Mouse (Mus musculus): ENCODE measurements at regions not wholly inside any gene's neighbourhood (a gene's known extent, or its start where the extent isn't known, plus 50 kb on each side); places are given as distances from the start of the nearest gene placed in this dataset.
"Not testable (repeated sequence)": the region's sequence is repeated elsewhere in the genome, so short reads cannot be mapped to it uniquely, and the experiment has no call there.

GRCm38 (mm10) chr12:115498865-115499264 lies 548.7 kb upstream of the Zfp386 start:
- intact Hi-C loops (cut with DNase I): no loop called here
- DNase-seq: no peak
- no peak overlapping the region for H3K27ac ChIP-seq
- no peak for TF ChIP-seq CTCF (IDR thresholded peaks at IDR 0.05)
- H3K4me3 ChIP-seq: no peak overlapping the region

- H3K4me3 ChIP-seq; intact Hi-C loops (cut with DNase I); DNase-seq; H3K27ac ChIP-seq: not testable (repeated sequence)
Measured at GRCm38 (mm10) chr12:115507285-115507684, 540.2 kb upstream of the Zfp386 start.

DNA sequence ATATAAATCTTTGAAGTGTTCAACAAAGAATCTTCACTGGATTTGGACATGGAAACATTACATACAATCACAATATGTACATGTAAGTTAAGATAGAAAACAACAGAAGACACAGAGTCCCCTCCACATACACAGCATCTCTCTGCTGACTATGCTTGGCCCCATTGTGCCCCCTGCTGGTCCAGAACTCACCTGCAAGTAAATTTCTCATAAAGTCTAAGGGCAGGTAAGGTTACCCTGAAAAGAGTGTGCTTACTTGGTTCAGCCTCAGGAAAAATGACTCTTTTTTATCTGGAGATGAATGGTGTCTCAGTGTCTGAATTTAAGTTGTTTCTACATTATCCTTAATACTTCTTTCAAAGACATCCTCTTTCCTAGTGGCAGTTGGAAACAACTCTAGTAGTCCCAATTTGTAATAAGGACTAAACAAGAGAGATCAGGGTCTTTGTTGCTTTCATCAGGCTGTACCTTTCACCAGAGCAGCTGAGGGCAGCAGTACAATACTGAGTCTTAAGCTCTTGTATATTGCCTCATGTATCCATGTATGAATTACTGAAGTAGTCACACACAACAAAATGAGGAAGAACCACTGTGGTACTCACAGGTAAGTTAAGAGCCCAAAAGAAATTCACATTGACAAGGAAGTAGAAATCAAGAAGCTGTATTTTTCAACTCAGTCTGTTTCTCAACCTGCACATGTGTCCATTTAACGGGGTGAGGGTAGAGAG lies 538.7 kb upstream of the Zfp386 start:
- H3K4me3 ChIP-seq; intact Hi-C loops (cut with DNase I); DNase-seq: not testable (repeated sequence)

DNA sequence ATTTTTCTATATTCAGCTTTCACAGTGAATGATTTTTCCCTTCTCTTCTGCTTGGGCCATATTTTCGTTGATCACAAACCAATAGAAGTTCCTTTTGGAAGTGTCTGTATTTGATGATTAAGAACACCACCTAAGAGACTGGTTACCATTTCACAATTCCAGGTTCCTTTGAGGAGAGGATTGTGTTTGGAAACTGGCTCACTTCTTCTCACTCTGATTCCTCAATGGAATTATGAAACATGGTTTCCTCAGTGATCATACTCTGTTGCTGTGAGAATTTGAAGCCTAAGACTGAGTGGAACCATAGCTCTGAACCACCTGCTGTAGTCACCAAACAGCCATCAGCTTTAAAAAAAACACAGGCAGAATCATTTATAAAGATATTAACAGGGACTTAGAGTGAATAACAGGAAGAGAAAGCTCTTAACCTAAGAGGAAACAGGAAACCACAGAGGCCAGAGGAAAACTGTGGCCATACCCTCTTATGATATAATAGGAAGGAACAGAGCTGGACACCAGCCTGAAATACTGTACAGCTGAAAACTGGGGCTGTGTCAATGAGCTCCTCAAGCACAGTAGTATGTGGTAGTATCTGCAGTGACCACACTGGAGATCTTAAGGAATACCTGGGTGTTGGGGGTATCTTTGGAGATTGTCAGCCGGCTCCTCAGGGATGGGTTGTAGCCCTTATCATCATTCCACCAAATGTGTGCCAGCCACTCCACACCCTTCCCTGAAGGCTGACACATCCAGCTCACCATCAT lies 528.6 kb upstream of the Zfp386 start:
- H3K4me3 ChIP-seq; intact Hi-C loops (cut with DNase I): not testable (repeated sequence)

More for the DNA sequence above, 538.7 kb upstream of the Zfp386 start:
- not testable (repeated sequence) for H3K27ac ChIP-seq

DNA sequence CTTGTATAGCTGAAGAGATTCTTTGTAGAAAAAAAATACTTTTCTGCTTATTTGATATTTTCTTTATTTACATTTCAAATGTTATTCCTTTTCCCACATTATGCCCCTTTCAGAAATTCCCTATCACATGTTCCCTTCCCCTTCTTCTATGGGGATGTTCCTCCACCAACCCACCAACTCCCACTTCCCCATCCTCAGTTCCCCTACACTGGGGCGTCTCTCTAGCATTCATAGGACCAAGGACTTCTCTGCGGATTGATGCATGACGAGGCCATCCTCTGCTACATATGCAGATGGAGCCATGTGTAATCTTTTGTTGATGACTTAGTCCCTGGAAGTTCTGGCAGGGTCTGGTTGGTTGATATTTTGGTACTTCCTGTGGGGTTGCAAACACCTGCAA lies 520.5 kb upstream of the Zfp386 start:
- DNase-seq: no peak
- Histone ChIP-seq H3K27ac (no peak overlapping the region), H3K4me3 (no peak overlapping the region)
- TF ChIP-seq CTCF (IDR thresholded peaks at IDR 0.05): no peak
- intact Hi-C loops (cut with DNase I): no loop called here

More for the DNA sequence above, 528.6 kb upstream of the Zfp386 start:
- not testable (repeated sequence) for H3K27ac ChIP-seq, DNase-seq

DNA sequence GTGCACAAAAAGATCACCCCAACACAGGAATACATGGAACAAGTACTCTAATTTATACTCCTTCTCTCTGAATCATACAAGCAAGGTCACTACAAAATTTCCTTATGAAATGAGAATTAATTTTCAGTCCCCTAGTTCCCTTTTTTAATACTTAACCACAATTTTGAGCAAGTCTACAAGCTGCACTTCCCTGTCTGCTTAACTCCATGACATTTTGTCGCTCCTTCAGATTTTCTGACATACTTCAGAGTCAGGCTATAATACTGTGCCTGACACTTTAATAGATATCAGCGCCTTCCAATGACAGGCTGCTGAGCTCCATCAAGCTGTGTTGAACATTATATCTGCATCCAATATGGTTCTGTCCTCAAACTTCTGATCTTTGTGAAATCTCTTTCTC lies 505.0 kb upstream of the Zfp386 start:
- intact Hi-C loops (cut with DNase I): no loop called here
- no peak for DNase-seq
- Histone ChIP-seq H3K27ac (no peak overlapping the region), H3K4me3 (no peak overlapping the region)
- no peak for TF ChIP-seq CTCF (IDR thresholded peaks at IDR 0.05)

DNA sequence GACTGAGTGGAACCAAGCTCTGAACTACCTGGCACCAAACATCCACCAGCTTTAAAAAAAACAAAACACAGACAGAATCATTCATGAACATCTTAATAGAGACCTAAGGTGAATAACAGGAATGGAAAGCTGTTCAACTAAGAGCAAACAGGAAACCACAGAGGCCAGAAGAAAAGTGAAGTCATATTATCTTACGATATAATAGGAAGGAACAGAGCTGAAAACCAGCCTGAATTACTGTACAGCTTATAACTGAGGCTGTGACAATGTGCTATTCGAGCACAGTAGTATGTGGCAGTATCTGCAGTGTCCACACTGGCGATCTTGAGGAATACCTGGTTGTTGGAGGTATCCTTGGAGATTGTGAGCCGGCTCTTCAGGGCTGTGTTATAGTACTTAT lies 480.6 kb upstream of the Zfp386 start:
- H3K4me3 ChIP-seq; intact Hi-C loops (cut with DNase I); H3K27ac ChIP-seq; DNase-seq: not testable (repeated sequence)

GRCm38 (mm10) chr12:115592985-115593384 lies 454.5 kb upstream of the Zfp386 start:
- intact Hi-C loops (cut with DNase I); H3K4me3 ChIP-seq; H3K27ac ChIP-seq; DNase-seq: not testable (repeated sequence)

DNA sequence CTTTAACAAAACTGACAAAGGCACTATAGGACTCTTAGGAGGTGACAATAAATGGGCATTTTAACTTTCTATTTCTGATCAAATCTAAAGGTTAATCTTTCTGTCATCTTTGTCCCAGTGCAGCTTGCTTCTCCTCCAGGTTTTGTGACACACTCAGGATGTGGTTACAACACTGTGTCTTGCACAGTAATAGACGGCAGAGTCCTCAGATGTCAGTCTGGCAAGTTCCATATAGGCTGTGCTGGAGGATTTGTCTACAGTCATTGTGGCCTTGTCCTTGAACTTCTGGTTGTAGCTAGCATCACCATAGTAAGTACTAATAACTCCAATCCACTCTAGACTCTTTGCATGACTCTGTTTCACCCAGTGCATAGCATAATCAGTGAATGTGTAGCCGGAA lies 443.8 kb upstream of the Zfp386 start:
- no peak for TF ChIP-seq CTCF (IDR thresholded peaks at IDR 0.05)
- Histone ChIP-seq H3K4me3 (no peak overlapping the region), H3K27ac (no peak overlapping the region)
- intact Hi-C loops (cut with DNase I): no loop called here
- no peak for DNase-seq

GRCm38 (mm10) chr12:115604951-115605350 lies 442.6 kb upstream of the Zfp386 start:
- intact Hi-C loops (cut with DNase I): no loop called here
- no peak overlapping the region for H3K4me3 ChIP-seq
- no peak for DNase-seq
- H3K27ac ChIP-seq: no peak overlapping the region
- no peak for TF ChIP-seq CTCF (IDR thresholded peaks at IDR 0.05)

GRCm38 (mm10) chr12:115622564-115623233 lies 424.8 kb upstream of the Zfp386 start:
- intact Hi-C loops (cut with DNase I); DNase-seq; H3K4me3 ChIP-seq; H3K27ac ChIP-seq: not testable (repeated sequence)

DNA sequence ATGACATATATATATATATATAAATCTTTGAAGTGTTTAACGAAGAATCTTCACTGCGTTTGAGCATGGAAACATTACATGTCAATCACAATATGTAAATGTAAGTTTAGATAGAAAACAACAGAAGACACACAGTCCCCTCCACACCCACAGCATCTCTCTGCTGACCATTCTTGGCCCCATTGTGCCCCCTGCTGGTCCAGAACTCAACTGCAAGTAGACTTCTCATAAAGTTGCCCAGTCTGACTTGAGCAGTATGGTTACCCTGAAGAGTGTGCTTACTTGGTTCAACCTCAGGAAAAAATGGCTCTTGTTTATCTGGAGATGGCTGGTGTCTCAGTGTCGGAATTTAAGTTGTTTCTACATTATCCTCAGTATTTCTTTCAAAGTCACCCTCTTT lies 423.3 kb upstream of the Zfp386 start:
- TF ChIP-seq CTCF (IDR thresholded peaks at IDR 0.05): no peak
- no peak overlapping the region for H3K27ac ChIP-seq
- no peak overlapping the region for H3K4me3 ChIP-seq
- intact Hi-C loops (cut with DNase I): no loop called here
- DNase-seq: no peak

DNA sequence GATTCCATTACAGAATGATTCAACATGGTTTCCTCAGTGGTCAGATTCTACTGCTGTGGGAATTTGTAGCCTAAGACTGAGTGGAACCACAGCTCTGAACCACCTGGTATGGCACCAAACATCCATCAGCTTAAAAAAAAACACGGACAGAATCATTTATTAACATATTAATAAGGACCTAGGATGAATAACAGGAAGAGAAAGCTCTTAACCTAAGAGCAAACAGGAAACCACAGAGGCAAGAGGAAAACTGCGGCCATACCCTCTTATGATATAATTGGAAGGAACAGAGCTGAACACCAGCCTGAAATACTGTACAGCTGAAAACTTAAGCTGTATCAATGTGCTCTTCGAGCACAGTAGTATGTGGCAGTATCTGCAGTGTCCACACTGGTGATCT lies 399.9 kb upstream of the Zfp386 start:
- DNase-seq: no peak
- intact Hi-C loops (cut with DNase I): no loop called here
- H3K27ac ChIP-seq: no peak overlapping the region
- H3K4me3 ChIP-seq: no peak overlapping the region
- TF ChIP-seq CTCF (IDR thresholded peaks at IDR 0.05): no peak

DNA sequence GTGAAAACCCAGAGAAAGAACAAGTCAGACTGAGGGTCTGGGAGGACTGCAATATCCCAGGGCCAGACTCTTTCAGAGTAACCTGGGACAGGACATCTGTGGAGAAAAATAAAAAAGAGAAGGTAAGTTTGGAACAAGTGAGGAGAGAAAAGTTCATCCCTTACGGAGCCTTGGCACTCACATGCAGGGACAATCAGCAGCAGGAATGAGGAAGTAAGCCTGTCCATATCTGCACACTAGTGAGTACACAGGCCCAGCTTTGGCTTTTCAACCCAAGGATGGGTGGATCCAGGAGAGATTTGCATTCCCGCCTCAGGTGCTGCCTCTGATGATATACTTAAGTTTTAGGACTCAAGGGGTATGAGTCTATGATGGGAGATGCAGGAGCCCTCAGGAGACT lies 399.4 kb upstream of the Zfp386 start:
- H3K27ac ChIP-seq; H3K4me3 ChIP-seq; DNase-seq; intact Hi-C loops (cut with DNase I): not testable (repeated sequence)
